Mouse (Mus musculus): ENCODE data around the gene Slc12a7.

The Slc12a7 gene

DNA sequence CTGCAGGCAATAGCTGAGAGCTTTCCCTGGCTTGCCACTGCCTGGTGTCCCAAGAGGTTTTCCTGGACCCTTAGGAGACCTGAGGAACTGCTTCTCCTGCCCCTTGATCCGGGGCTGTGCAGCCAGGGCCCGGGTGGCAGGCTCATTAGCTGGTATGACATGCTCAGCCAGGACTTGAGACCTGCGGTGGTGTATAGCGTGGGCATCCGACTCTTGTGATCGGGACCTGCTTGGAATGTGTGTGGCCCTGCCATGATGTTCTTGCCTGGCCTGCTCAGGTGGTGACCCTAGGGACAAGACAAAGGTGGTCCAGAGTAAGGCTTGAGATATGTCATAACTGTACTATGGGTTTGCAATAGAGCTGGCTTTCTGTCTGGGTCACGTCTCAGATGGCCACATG lies 88.4 kb downstream of the Slc12a7 start:
- no peak for DNase-seq

DNA sequence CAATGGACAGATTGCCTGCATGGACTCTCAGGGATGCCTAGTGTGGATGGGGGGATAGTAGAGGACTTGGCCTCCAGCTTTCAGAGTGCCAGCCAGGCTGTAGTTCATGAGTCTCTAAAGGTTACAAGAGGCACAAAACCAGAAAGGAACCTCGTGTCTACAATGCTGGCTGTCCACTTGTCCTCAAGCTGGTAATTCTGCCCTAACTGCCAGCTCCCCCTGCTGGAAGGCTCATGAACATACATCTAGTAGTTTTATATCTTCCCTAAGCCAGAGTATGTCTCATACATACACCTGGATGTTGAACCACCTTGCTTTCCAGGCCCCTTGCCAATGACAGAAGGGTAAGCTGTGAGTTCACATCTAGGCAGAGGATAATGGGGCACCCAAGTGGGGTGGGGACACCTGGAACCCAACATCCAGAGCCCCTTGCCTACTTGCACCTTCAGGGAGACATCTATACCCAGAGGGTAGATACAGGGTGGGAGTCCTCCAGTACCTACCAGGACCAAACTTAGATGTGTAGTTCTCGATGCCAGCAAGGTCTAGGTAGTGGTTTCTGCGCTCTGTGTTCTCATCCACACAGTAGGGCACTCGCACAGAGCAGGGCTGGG lies 89.4 kb downstream of the Slc12a7 start:
- DNase-seq, result peak; percentile 61

- no peak for DNase-seq
These were observed 90.8 kb downstream of the Slc12a7 start for GRCm38 (mm10) chr13:73823711-73824110.

DNA sequence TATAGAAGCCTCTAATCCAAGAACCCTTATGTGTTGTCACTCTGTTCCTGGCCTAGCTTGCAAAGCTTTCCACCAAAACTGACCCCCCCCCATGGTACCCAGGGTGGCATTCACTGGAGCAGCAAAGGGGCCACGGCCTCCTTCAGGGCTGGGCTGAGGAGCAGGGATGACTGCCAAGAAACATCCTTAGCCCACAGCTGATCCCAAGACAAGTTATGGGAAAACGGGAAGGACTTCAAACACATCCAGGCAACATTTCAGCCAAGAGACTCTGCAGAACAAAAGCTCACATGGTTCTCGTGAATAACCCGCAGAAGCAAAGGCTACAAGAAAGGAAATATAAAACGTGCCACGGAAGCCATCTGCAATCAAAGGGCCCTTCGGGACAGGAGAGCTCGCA lies 94.3 kb downstream of the Slc12a7 start:
- DNase-seq, result no peak

GRCm38 (mm10) chr13:73831486-73831885 lies 98.6 kb downstream of the Slc12a7 start:
- peak; percentile 75 for DNase-seq

- no peak for DNase-seq
These were observed 100.9 kb downstream of the Slc12a7 start for GRCm38 (mm10) chr13:73833809-73834208.

- DNase-seq, result no peak
These were observed 102.9 kb downstream of the Slc12a7 start for GRCm38 (mm10) chr13:73835791-73836190.

GRCm38 (mm10) chr13:73836491-73836890 lies 103.6 kb downstream of the Slc12a7 start:
- DNase-seq, result no peak

GRCm38 (mm10) chr13:73837708-73838107 lies 104.8 kb downstream of the Slc12a7 start:
- DNase-seq, result no peak

DNA sequence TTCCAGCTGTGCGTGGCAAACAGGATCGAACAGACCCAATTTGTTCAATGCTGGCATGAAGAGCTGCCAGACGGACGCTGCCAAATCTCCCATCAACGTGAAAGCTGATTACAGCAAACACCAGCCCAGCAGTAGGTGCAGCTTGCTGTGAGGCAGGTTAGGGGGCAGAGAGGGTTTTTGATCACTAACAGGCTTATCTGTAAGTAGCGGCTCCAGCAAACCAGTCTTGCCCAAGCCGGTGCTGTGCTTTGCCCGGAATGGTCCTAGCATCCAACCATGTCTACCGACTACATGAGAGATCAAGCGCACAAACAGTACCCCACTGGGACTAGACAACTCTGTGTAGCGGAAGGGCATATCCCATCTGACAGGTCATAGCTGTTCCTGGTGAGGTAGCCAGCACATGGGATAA lies 106.2 kb downstream of the Slc12a7 start:
- peak; percentile 49 for DNase-seq

GRCm38 (mm10) chr13:73839740-73840139 lies 106.8 kb downstream of the Slc12a7 start:
- no peak for DNase-seq

DNA sequence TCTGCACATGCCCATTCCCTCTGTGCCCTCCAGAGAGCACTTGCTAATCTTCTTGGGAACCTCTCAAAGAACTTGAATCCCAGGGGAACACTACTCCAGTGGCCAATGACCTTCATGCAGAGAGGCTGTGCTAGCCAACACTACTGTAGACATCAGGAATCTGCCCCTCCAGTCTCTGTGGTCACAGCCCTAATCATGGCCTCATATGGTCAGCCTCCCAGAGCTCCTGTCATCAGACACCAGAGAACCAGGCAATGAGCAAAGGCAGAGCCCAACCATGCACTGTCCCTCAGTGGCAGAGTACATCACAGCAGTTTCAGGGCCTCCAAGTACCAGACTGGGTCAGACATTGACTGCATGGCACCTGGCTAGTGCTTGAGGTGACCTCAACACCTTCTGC lies 109.8 kb downstream of the Slc12a7 start:
- DNase-seq, result no peak

- peak; percentile 51 for DNase-seq
These were observed 113.9 kb downstream of the Slc12a7 start for GRCm38 (mm10) chr13:73846589-73847464.

DNA sequence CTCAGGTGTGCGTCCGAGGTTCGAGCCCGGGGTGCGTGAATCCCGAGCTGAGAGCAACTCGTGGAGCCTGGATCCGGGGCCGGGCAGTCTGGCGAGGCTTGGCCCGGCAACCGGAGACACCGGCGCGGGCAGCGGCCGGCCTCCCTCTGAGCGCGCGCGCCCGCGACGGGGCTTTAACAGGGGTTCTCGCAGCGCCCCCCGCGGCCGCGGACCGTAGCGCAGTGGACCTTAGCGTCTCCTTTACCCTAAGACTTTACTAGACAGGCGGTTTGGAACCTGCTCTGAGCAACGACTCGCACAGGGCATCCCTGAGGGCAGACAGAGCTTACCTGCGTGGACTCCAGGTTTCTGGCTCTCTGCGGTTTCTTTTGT lies 114.6 kb downstream of the Slc12a7 start, which contains the start of gene Nkd2:
Gene Nkd2, minus strand, starts transcription at position 167 of the 372 bp plus-strand sequence.
- DNase-seq, result peak; percentile 85
